Mouse (Mus musculus) gastrocnemius, postnatal 14 days (tissue): ENCODE data around the gene Obp1b. TPM values are rescaled to one million over a fixed set of nuclear protein-coding genes. Genes with fewer than 3 reads are reported as not detected.
"Not testable (repeated sequence)": the region's sequence is repeated elsewhere in the genome, so short reads cannot be mapped to it uniquely, and the experiment has no call there.

ENCODE experiments used
- DNase-seq: peaks from one replicate; pipeline ENCODE4 v3.0.0; 2021; ENCODE audit warnings: mixed read lengths
- intact Hi-C: fragments of 180-260 bp; cut with DNase I; formaldehyde crosslinking; loops from one replicate; pipeline ENCODE4 v1.15.1; 2025; ENCODE audit warnings: low total_unique reads
- long read RNA-seq, 2 experiments: library from polyadenylated mRNA; stranded (forward); transcript quantifications; one replicate each; pipeline ENCODE4 v2.0.0; 2021
- total RNA-seq, 2 experiments: library from RNA; stranded (reverse); gene quantifications; 2 replicates each; pipeline ENCODE4 v1.2.3; 2021

Gene Obp1b
- total RNA-seq: not detected
- long read RNA-seq, experiment 1: 0 reads
- long read RNA-seq, experiment 2: 0 reads

- DNase-seq, intact Hi-C loops: not testable (repeated sequence)
Measured at GRCm38 (mm10) chrX:78186477-78186876, at the start of gene Obp1b. Obp1b (plus strand) TSS chrX:78186777.

- intact Hi-C loops: not testable (repeated sequence)
Measured at GRCm38 (mm10) chrX:78202220-78202619, 15.6 kb downstream of the Obp1b start.

GRCm38 (mm10) chrX:78202829-78203228 lies 16.3 kb downstream of the Obp1b start:
- no peak for DNase-seq
- intact Hi-C loops: no loop called here

More at GRCm38 (mm10) chrX:78202220-78202619, 15.6 kb downstream of the Obp1b start:
- DNase-seq: not testable (repeated sequence)

Other genes with a start within 250 kb of the Obp1b start
- gene Obp1a, start 95.4 kb upstream of the Obp1b start, total RNA-seq: not detected
- not detected for gene Gm5938, start 61.3 kb upstream of the Obp1b start, total RNA-seq
- gene Gm14743, start 59.1 kb downstream of the Obp1b start, total RNA-seq: not detected
- gene 4930480E11Rik, start 182.9 kb downstream of the Obp1b start, total RNA-seq: not detected